12 mouse cellular contexts compared by ENCODE assay signal in genomic region chr17:37027486-37027885, GRCm38 (mm10). TPM values are rescaled to one million over a fixed set of nuclear protein-coding genes. Genes with fewer than 3 reads are reported as not detected.
DNase-seq lines count a peak whose midpoint lies in the region; ATAC-seq lines count a peak whose summit lies in the region.
"Had no signal": no experiment of that assay in that cellular context is flagged by ENCODE, and none has a peak within 500 bp of the region (broad histone marks: within the 10 kb centered on the region; RNA-seq: fewer than 3 reads in every experiment).

No protein-coding gene starts in this region.

- WGBS in forebrain, embryonic 15.5 days = 93% methylated on average over 4 of the region's 4 CpGs
- 97% methylated on average over 4 of the region's 4 CpGs for WGBS in limb, embryonic 15.5 days

- H3K4me1 ChIP-seq in forebrain, embryonic 15.5 days = peaks cover 19% of the 10 kb centered on the region
- H3K4me1 ChIP-seq in limb, embryonic 15.5 days = no peaks in the 10 kb centered on the region

- H3K36me3 ChIP-seq in forebrain, embryonic 15.5 days = no peaks in the 10 kb centered on the region
- no peaks in the 10 kb centered on the region for H3K36me3 ChIP-seq in limb, embryonic 15.5 days

- intact Hi-C loops in left cerebral cortex, postnatal 10 days (cut with DNase I) = no loop called here

- H3K4me3 ChIP-seq in forebrain, embryonic 15.5 days = no peak overlapping the region
- H3K4me3 ChIP-seq in limb, embryonic 15.5 days = no peak overlapping the region

- ATAC-seq in forebrain, embryonic 15.5 days (replicated peaks) = no peak
- ATAC-seq in limb, embryonic 15.5 days (ENCODE audit: insufficient number of reproducible peaks, low FRiP score, low TSS enrichment, low read depth) = no peak

- peak; percentile 14 for DNase-seq in cerebellum, adult 11-12 months
- no peak for DNase-seq in cerebellum, postnatal 10 days
- peak; percentile 93 for DNase-seq in ES-CJ7 (ENCODE audit: low read depth, low spot score)
- DNase-seq in urinary bladder, postnatal 10 days (ENCODE audit: low spot score) = no peak
- no peak for DNase-seq in kidney, postnatal 10 days
- no peak for DNase-seq in left cerebral cortex, postnatal 10 days (ENCODE audit: extremely low spot score in 1 of 2, low spot score in 2 of 2)
- DNase-seq: embryo, embryonic 11 days; heart, postnatal 36 days had no signal

- peak overlapping the region; percentile 99 for H3K27ac ChIP-seq in forebrain, embryonic 15.5 days (replicated peaks)
- peak overlapping the region; percentile 94; the same call in 1 of the 2 replicates for H3K27ac ChIP-seq in limb, embryonic 15.5 days
- H3K27ac ChIP-seq: liver, embryonic 14.5 days had no signal

- H3K9ac ChIP-seq in forebrain, embryonic 15.5 days (replicated peaks) = no peak overlapping the region
- no peak overlapping the region for H3K9ac ChIP-seq in limb, embryonic 15.5 days
- H3K9ac ChIP-seq: liver, embryonic 14.5 days had no signal

- H3K27me3 ChIP-seq in forebrain, embryonic 15.5 days = no peaks in the 10 kb centered on the region
- H3K27me3 ChIP-seq in limb, embryonic 15.5 days = no peaks in the 10 kb centered on the region

- H3K9me3 ChIP-seq in forebrain, embryonic 15.5 days = no peaks in the 10 kb centered on the region
- H3K9me3 ChIP-seq in limb, embryonic 15.5 days = no peaks in the 10 kb centered on the region

- H3K4me2 ChIP-seq in forebrain, embryonic 15.5 days (replicated peaks) = no peak overlapping the region
- no peak overlapping the region for H3K4me2 ChIP-seq in limb, embryonic 15.5 days

RNA-seq across cellular contexts. Expression of gene Mog, which starts 4.3 kb away (rescaled TPM):
- 1.9 and 2.4 TPM in 2 replicates for polyA plus RNA-seq in forebrain, embryonic 15.5 days (2015; fragmentation: Nextera tagmentation; extraction: Ambion mirVana)
- polyA plus RNA-seq in limb, embryonic 15.5 days (2015; fragmentation: Nextera tagmentation; extraction: Ambion mirVana) = 0.14 TPM in 1 of 2 replicates, not detected in the other
- 10 to 100 TPM in 1 of 2 experiments, 1 to 10 TPM in 1; 3.7 to 11.2 TPM for total RNA-seq in left cerebral cortex, postnatal 10 days (2021)
- total RNA-seq: heart, postnatal 36 days; megakaryocyte-erythroid progenitor cell, adult 5-6 weeks had no signal
- polyA plus RNA-seq: liver, embryonic 14.5 days had no signal

RNA-seq across cellular contexts. Expression of gene Gabbr1, which starts 18.3 kb away (rescaled TPM):
- 50.9 and 53.1 TPM in 2 replicates for polyA plus RNA-seq in forebrain, embryonic 15.5 days (2015; fragmentation: Nextera tagmentation; extraction: Ambion mirVana)
- polyA plus RNA-seq in limb, embryonic 15.5 days (2015; fragmentation: Nextera tagmentation; extraction: Ambion mirVana) = 8.1 and 8.7 TPM in 2 replicates
- total RNA-seq in left cerebral cortex, postnatal 10 days (2021) = 100 to 1,000 TPM; 579 to 604 TPM

RNA-seq across cellular contexts. Expression of gene Zfp57, which starts 26.5 kb away (rescaled TPM):
- polyA plus RNA-seq in forebrain, embryonic 15.5 days (2015; fragmentation: Nextera tagmentation; extraction: Ambion mirVana) = 329 and 340 TPM in 2 replicates
- polyA plus RNA-seq in limb, embryonic 15.5 days (2015; fragmentation: Nextera tagmentation; extraction: Ambion mirVana) = 64.4 and 72.9 TPM in 2 replicates
- 10 to 100 TPM; 68.8 to 72.1 TPM for total RNA-seq in left cerebral cortex, postnatal 10 days (2021)
- total RNA-seq: megakaryocyte-erythroid progenitor cell, adult 5-6 weeks had no signal

RNA-seq across cellular contexts. Expression of gene H2-M5, which starts 38.1 kb away (rescaled TPM):
- polyA plus RNA-seq in forebrain, embryonic 15.5 days (2015; fragmentation: Nextera tagmentation; extraction: Ambion mirVana) = 2.0 TPM in 2 replicates
- 0.87 and 0.88 TPM in 2 replicates for polyA plus RNA-seq in limb, embryonic 15.5 days (2015; fragmentation: Nextera tagmentation; extraction: Ambion mirVana)
- 1 to 10 TPM; 3.6 to 3.9 TPM for total RNA-seq in left cerebral cortex, postnatal 10 days (2021)
- total RNA-seq: heart, postnatal 36 days; megakaryocyte-erythroid progenitor cell, adult 5-6 weeks had no signal

RNA-seq across cellular contexts. Expression of gene 2410137M14Rik, which starts 46.4 kb away (rescaled TPM):
- polyA plus RNA-seq in forebrain, embryonic 15.5 days (2015; fragmentation: Nextera tagmentation; extraction: Ambion mirVana) = 0.37 TPM in 1 of 2 replicates, not detected in the other
- 0.18 and 0.21 TPM in 2 replicates for polyA plus RNA-seq in limb, embryonic 15.5 days (2015; fragmentation: Nextera tagmentation; extraction: Ambion mirVana)
- total RNA-seq in left cerebral cortex, postnatal 10 days (2021) = under 1 TPM in 1 of 2 experiments, not detected in 1; 0.87 TPM
- total RNA-seq: heart, postnatal 36 days; megakaryocyte-erythroid progenitor cell, adult 5-6 weeks had no signal
- polyA plus RNA-seq: liver, embryonic 14.5 days had no signal

Comparison
In these comparisons a context has a peak if more than half of its experiments do, and no peak if none do; other contexts are left out.
1. DNase-seq: peak in cerebellum, adult 11-12 months (single experiment) and ES-CJ7 (single experiment); none in cerebellum, postnatal 10 days (0 of 2), urinary bladder, postnatal 10 days (single experiment), kidney, postnatal 10 days (single experiment) and left cerebral cortex, postnatal 10 days (0 of 2).